Mouse (Mus musculus): Measurements from ENCODE around the gene Pde4a. TPM values are rescaled to one million over a fixed set of nuclear protein-coding genes. Genes with fewer than 3 reads are reported as not detected.

The Pde4a gene
- 27.4 and 29.2 TPM in 2 replicates for polyA plus RNA-seq (2012; rRNA removed)

GRCm38 (mm10) chr9:21165041-21165951 lies at the start of gene Pde4a:
Gene Pde4a, plus strand, starts transcription at chr9:21165714.

GRCm38 (mm10) chr9:21131059-21131956 lies 34.2 kb upstream of the Pde4a start, which contains the start of gene Tyk2:
Gene Tyk2, minus strand, starts transcription at chr9:21131243.

GRCm38 (mm10) chr9:21149654-21150419 lies 15.7 kb upstream of the Pde4a start, which contains the start of gene Cdc37:
Gene Cdc37, minus strand, starts transcription at chr9:21149982.

GRCm38 (mm10) chr9:21238733-21239464 lies 73.4 kb downstream of the Pde4a start, which contains the start of gene Keap1:
Gene Keap1, minus strand, starts transcription at chr9:21239361.

GRCm38 (mm10) chr9:21248326-21248725 lies 82.8 kb downstream of the Pde4a start, which contains the start of gene S1pr5:
Gene S1pr5, minus strand, starts transcription at chr9:21248443.

Other genes with a start within 250 kb of the Pde4a start
- 70.0 and 73.4 TPM in 2 replicates for gene Dnmt1, start 205.8 kb upstream of the Pde4a start, polyA plus RNA-seq (2012; rRNA removed)
- gene S1pr2, start 188.9 kb upstream of the Pde4a start, polyA plus RNA-seq (2012; rRNA removed): 3.1 and 4.0 TPM in 2 replicates
- gene Mrpl4, start 163.0 kb upstream of the Pde4a start, polyA plus RNA-seq (2012; rRNA removed): 67.7 and 81.8 TPM in 2 replicates
- gene Icam1, start 149.7 kb upstream of the Pde4a start, polyA plus RNA-seq (2012; rRNA removed): 3.3 and 3.5 TPM in 2 replicates
- gene Icam4, start 136.3 kb upstream of the Pde4a start, polyA plus RNA-seq (2012; rRNA removed): 0.07 and 0.10 TPM in 2 replicates
- gene Icam5, start 133.6 kb upstream of the Pde4a start, polyA plus RNA-seq (2012; rRNA removed): 9.0 and 10.7 TPM in 2 replicates
- gene Zglp1, start 98.6 kb upstream of the Pde4a start, polyA plus RNA-seq (2012; rRNA removed): 1.1 and 1.9 TPM in 2 replicates
- 3.2 and 3.9 TPM in 2 replicates for gene Gm49373, start 92.6 kb upstream of the Pde4a start, polyA plus RNA-seq (2012; rRNA removed)
- 79.5 and 87.8 TPM in 2 replicates for gene Fdx1l, start 92.1 kb upstream of the Pde4a start, polyA plus RNA-seq (2012; rRNA removed)
- gene Gm38431, start 73.7 kb upstream of the Pde4a start, polyA plus RNA-seq (2012; rRNA removed): 4.5 and 5.2 TPM in 2 replicates
- 34.8 and 34.9 TPM in 2 replicates for gene Raver1, start 73.7 kb upstream of the Pde4a start, polyA plus RNA-seq (2012; rRNA removed)
- gene Tyk2, start 34.5 kb upstream of the Pde4a start, polyA plus RNA-seq (2012; rRNA removed): 16.1 and 17.2 TPM in 2 replicates
- gene Cdc37, start 15.7 kb upstream of the Pde4a start, polyA plus RNA-seq (2012; rRNA removed): 190 and 195 TPM in 2 replicates
- 50.4 and 54.6 TPM in 2 replicates for gene Keap1, start 73.6 kb downstream of the Pde4a start, polyA plus RNA-seq (2012; rRNA removed)
- gene S1pr5, start 82.7 kb downstream of the Pde4a start, polyA plus RNA-seq (2012; rRNA removed): 3.7 and 4.0 TPM in 2 replicates
- 36.6 and 38.5 TPM in 2 replicates for gene Atg4d, start 99.6 kb downstream of the Pde4a start, polyA plus RNA-seq (2012; rRNA removed)
- 37.2 and 41.4 TPM in 2 replicates for gene Kri1, start 122.3 kb downstream of the Pde4a start, polyA plus RNA-seq (2012; rRNA removed)
- 82.3 and 95.8 TPM in 2 replicates for gene Cdkn2d, start 125.7 kb downstream of the Pde4a start, polyA plus RNA-seq (2012; rRNA removed)
- gene Ap1m2, start 146.6 kb downstream of the Pde4a start, polyA plus RNA-seq (2012; rRNA removed): 4.3 and 4.5 TPM in 2 replicates
- gene Slc44a2, start 155.0 kb downstream of the Pde4a start, polyA plus RNA-seq (2012; rRNA removed): 70.2 and 71.3 TPM in 2 replicates
- gene Ilf3, start 202.2 kb downstream of the Pde4a start, polyA plus RNA-seq (2012; rRNA removed): 161 and 172 TPM in 2 replicates
- gene Qtrt1, start 246.1 kb downstream of the Pde4a start, polyA plus RNA-seq (2012; rRNA removed): 86.6 and 86.7 TPM in 2 replicates

All from central nervous system, embryonic 18 days (tissue).